Mouse (Mus musculus): ENCODE results near the gene Olfr282.

GRCm38 (mm10) chr15:98409635-98410034 is 21.4 kb upstream of the Olfr282 start:
- TF ChIP-seq RAD21 (IDR thresholded peaks at IDR 0.05; ENCODE audit: low read depth, low read length), result no peak
- no peak for TF ChIP-seq GATA1 (IDR thresholded peaks at IDR 0.05; ENCODE audit: low read depth, low read length)
- no peak for TF ChIP-seq TAL1 (IDR thresholded peaks at IDR 0.05; ENCODE audit: low read length)
- 0 out of 6 replicates have a peak, but pooled peaks of 1 of the 3 experiments have one; percentile 10 for TF ChIP-seq CTCF (IDR thresholded peaks at IDR 0.05 in 2 of 3, conservative IDR thresholded peaks at IDR 0.05 in 1 of 3; ENCODE audit: control insufficient read depth in 1 of 3, insufficient read depth in 1 of 3, low read depth in 2 of 3, low read length in 3 of 3, poor library complexity in 1 of 3, severe bottlenecking in 1 of 3)
- TF ChIP-seq HCFC1 (IDR thresholded peaks at IDR 0.05; ENCODE audit: low read depth, low read length), result no peak
- TF ChIP-seq MAX (IDR thresholded peaks at IDR 0.05; ENCODE audit: low read length), result no peak; the same call in 1 of the 2 replicates
- no peak for TF ChIP-seq NRF1 (IDR thresholded peaks at IDR 0.05; ENCODE audit: insufficient read depth, low read depth, low read length, poor library complexity, severe bottlenecking)
- no peak for TF ChIP-seq POLR2A (IDR thresholded peaks at IDR 0.05; ENCODE audit: control insufficient read depth in 1 of 2, insufficient read depth in 1 of 2, low read depth in 1 of 2, low read length in 2 of 2, poor library complexity in 1 of 2)
- TF ChIP-seq CHD1 (IDR thresholded peaks at IDR 0.05; ENCODE audit: low read depth, low read length), result no peak
- no peak for TF ChIP-seq KAT2A (conservative IDR thresholded peaks at IDR 0.05; ENCODE audit: low read depth, low read length)
- TF ChIP-seq SMC3 (IDR thresholded peaks at IDR 0.05; ENCODE audit: low read depth, low read length), result no peak
- TF ChIP-seq ZKSCAN1 (IDR thresholded peaks at IDR 0.05; ENCODE audit: low read depth, low read length), result no peak
- no peak for TF ChIP-seq GABPA (IDR thresholded peaks at IDR 0.05; ENCODE audit: low read depth, low read length)
- no peak for TF ChIP-seq USF2 (IDR thresholded peaks at IDR 0.05; ENCODE audit: borderline replicate concordance in 1 of 2, insufficient read depth in 1 of 2, low read depth in 1 of 2, low read length in 2 of 2)

Data from MEL (cell line).